Mouse (Mus musculus): ENCODE measurements around the gene Pcgf6. TPM values are rescaled to one million over a fixed set of nuclear protein-coding genes. Genes with fewer than 3 reads are reported as not detected.
"Not testable (repeated sequence)": the region's sequence is repeated elsewhere in the genome, so short reads cannot be mapped to it uniquely, and the experiment has no call there.

Pcgf6 gene
- total RNA-seq, 2 experiments from 2014 or later = 11.3 to 21.3 TPM

GRCm38 (mm10) chr19:47003742-47004511, 46.8 kb downstream of the Pcgf6 start:
- peak; percentile 74 for ATAC-seq (replicated peaks; ENCODE audit: poor library complexity, severe bottlenecking)

GRCm38 (mm10) chr19:47000357-47000756, 50.3 kb downstream of the Pcgf6 start:
- not testable (repeated sequence) for ATAC-seq (replicated peaks; ENCODE audit: poor library complexity, severe bottlenecking)

- no peak for ATAC-seq (replicated peaks; ENCODE audit: poor library complexity, severe bottlenecking)
Measured at GRCm38 (mm10) chr19:46999753-47000152, 51.0 kb downstream of the Pcgf6 start.

- no peak for ATAC-seq (replicated peaks; ENCODE audit: poor library complexity, severe bottlenecking)
Measured at GRCm38 (mm10) chr19:46998953-46999352, 51.8 kb downstream of the Pcgf6 start.

- ATAC-seq (replicated peaks; ENCODE audit: poor library complexity, severe bottlenecking) = no peak
Measured at GRCm38 (mm10) chr19:46998168-46998870, 52.4 kb downstream of the Pcgf6 start.

GRCm38 (mm10) chr19:46996095-46996494, 54.6 kb downstream of the Pcgf6 start:
- peak; percentile 40 for ATAC-seq (replicated peaks; ENCODE audit: poor library complexity, severe bottlenecking)

- not testable (repeated sequence) for ATAC-seq (replicated peaks; ENCODE audit: poor library complexity, severe bottlenecking)
Measured at GRCm38 (mm10) chr19:46992329-46992728, 58.4 kb downstream of the Pcgf6 start.

GRCm38 (mm10) chr19:46991145-46991544, 59.6 kb downstream of the Pcgf6 start:
- ATAC-seq (replicated peaks; ENCODE audit: poor library complexity, severe bottlenecking) = peak; percentile 70

GRCm38 (mm10) chr19:46990625-46991024, 60.1 kb downstream of the Pcgf6 start:
- ATAC-seq (replicated peaks; ENCODE audit: poor library complexity, severe bottlenecking) = not testable (repeated sequence)

- no peak for ATAC-seq (replicated peaks; ENCODE audit: poor library complexity, severe bottlenecking)
Measured at GRCm38 (mm10) chr19:46990153-46990518, 60.6 kb downstream of the Pcgf6 start.

GRCm38 (mm10) chr19:46989479-46990152, 61.1 kb downstream of the Pcgf6 start:
- ATAC-seq (replicated peaks; ENCODE audit: poor library complexity, severe bottlenecking) = no peak

GRCm38 (mm10) chr19:46988231-46989087, 62.2 kb downstream of the Pcgf6 start:
- no peak for ATAC-seq (replicated peaks; ENCODE audit: poor library complexity, severe bottlenecking)

- peak; percentile 73 for ATAC-seq (replicated peaks; ENCODE audit: poor library complexity, severe bottlenecking)
Measured at GRCm38 (mm10) chr19:46987646-46988045, 63.1 kb downstream of the Pcgf6 start.

GRCm38 (mm10) chr19:46984726-46985622, 65.7 kb downstream of the Pcgf6 start:
- peak; percentile 68 for ATAC-seq (replicated peaks; ENCODE audit: poor library complexity, severe bottlenecking)

- no peak for ATAC-seq (replicated peaks; ENCODE audit: poor library complexity, severe bottlenecking)
Measured at GRCm38 (mm10) chr19:46983966-46984380, 66.7 kb downstream of the Pcgf6 start.
